Mouse (Mus musculus) forebrain, postnatal 0 days (tissue): Measurements from ENCODE around the gene Usp38. TPM values are rescaled to one million over a fixed set of nuclear protein-coding genes. Genes with fewer than 3 reads are reported as not detected.
A peak's percentile ranks its signal among the peaks of the same experiment; 100 is the strongest.

Experiments used
- ATAC-seq: fragments of 200-750 bp; cut with Nextera tagmentation; 2 replicates; pipeline ENCODE4 v1.8.0; 2017; ENCODE audit warnings: mild to moderate bottlenecking, moderate library complexity
- DNase-seq: peaks from one replicate; pipeline ENCODE4 v3.0.0-alpha.2; 2015
- H3K27ac ChIP-seq: fragments of 300-500 bp; sonication (generic); 2 replicates; pipeline ENCODE4 v1.5.1; 2014; ENCODE audit warnings: low read depth, mild to moderate bottlenecking, antibody characterized with exemption, low read length, moderate library complexity, mixed read lengths
- H3K27me3 ChIP-seq: fragments of 300-500 bp; sonication (generic); 2 replicates; pipeline ENCODE4 v1.6.1; 2014; ENCODE audit warnings: mild to moderate bottlenecking, low read length, mixed read lengths; ENCODE audit not compliant: insufficient read depth
- H3K36me3 ChIP-seq: fragments of 300-500 bp; sonication (generic); 2 replicates; pipeline ENCODE4 v1.6.1; 2014; ENCODE audit warnings: mild to moderate bottlenecking, moderate library complexity; ENCODE audit not compliant: insufficient read depth
- H3K4me1 ChIP-seq: fragments of 300-500 bp; sonication (generic); 2 replicates; pipeline ENCODE4 v1.6.1; 2014; ENCODE audit warnings: antibody characterized with exemption; ENCODE audit not compliant: insufficient read depth
- H3K4me2 ChIP-seq: fragments of 300-500 bp; sonication (generic); 2 replicates; pipeline ENCODE4 v1.6.1; 2014; ENCODE audit warnings: low read depth, mild to moderate bottlenecking, moderate library complexity
- H3K4me3 ChIP-seq: fragments of 300-500 bp; sonication (generic); 2 replicates; pipeline ENCODE4 v1.5.1; 2014; ENCODE audit warnings: low read depth, low read length, mixed read lengths
- H3K9ac ChIP-seq: fragments of 300-500 bp; sonication (generic); 2 replicates; pipeline ENCODE4 v1.6.1; 2014; ENCODE audit warnings: mild to moderate bottlenecking
- H3K9me3 ChIP-seq: fragments of 300-500 bp; sonication (generic); 2 replicates; pipeline ENCODE4 v1.6.1; 2016; ENCODE audit warnings: low read length
- CTCF ChIP-seq: sonication (generic); IDR thresholded peaks from 2 replicates; pipeline ENCODE4 v1.5.1; 2016; ENCODE audit warnings: antibody characterized with exemption, control low read depth, low read depth
- WGBS: fragments of 180-500 bp; shearing (Covaris S2); extraction: QIAGEN DNeasy Blood & Tissue Kit; methylation state at CpG from one replicate; pipeline ENCODE4 v1.1.7; 2014; 5-methylcytosine and 5-hydroxymethylcytosine counted together
- polyA plus RNA-seq: library from polyadenylated mRNA; unstranded; fragments of >200 nt; fragmentation: Nextera tagmentation; extraction: Ambion mirVana; gene quantifications from 2 replicates; pipeline ENCODE4 v1.2.1, GENCODE M21; 2015
- total RNA-seq: library from RNA; depleted of rRNA; stranded (reverse); fragments of >200 nt; gene quantifications from 2 replicates; pipeline ENCODE4 v1.2.3, GENCODE M21; 2014

Gene Usp38
- total and polyA plus RNA-seq, 2 experiments from 2014 or later = 18.4 to 40.3 TPM

- no peak overlapping the region for H3K4me2 ChIP-seq
- H3K9ac ChIP-seq = no peak overlapping the region
- ATAC-seq (no peak), DNase-seq (no peak)
- no peaks in the 10 kb centered on the region for H3K36me3 ChIP-seq
- no peaks in the 10 kb centered on the region for H3K9me3 ChIP-seq
- no peak overlapping the region for H3K4me3 ChIP-seq
- no peaks in the 10 kb centered on the region for H3K4me1 ChIP-seq
- TF ChIP-seq CTCF = no peak
- 84% methylated on average over 7 of the region's 7 CpGs for whole genome bisulfite sequencing
- no peak overlapping the region for H3K27ac ChIP-seq
- H3K27me3 ChIP-seq = no peaks in the 10 kb centered on the region
These were observed 52.7 kb downstream of the Usp38 start for GRCm38 (mm10) chr8:80961937-80962591.

GRCm38 (mm10) chr8:80961070-80961609, 53.6 kb downstream of the Usp38 start:
- no peak for TF ChIP-seq CTCF
- DNase-seq = no peak
- Histone ChIP-seq H3K27ac (no peak overlapping the region), H3K9ac (no peak overlapping the region), H3K4me1 (no peaks in the 10 kb centered on the region), H3K27me3 (no peaks in the 10 kb centered on the region), H3K4me2 (no peak overlapping the region), H3K9me3 (0 out of 2 replicates have a peak, but pooled peaks cover under 1% of the 10 kb centered on the region), H3K36me3 (no peaks in the 10 kb centered on the region), H3K4me3 (no peak overlapping the region)
- WGBS = 80% methylated on average over 4 of the region's 4 CpGs
- no peak for ATAC-seq

GRCm38 (mm10) chr8:80959588-80960268, 55.0 kb downstream of the Usp38 start:
- 79% methylated on average over 9 of the region's 9 CpGs for WGBS
- no peak for TF ChIP-seq CTCF

GRCm38 (mm10) chr8:80957776-80958175, 57.0 kb downstream of the Usp38 start:
- DNase-seq = no peak

More at GRCm38 (mm10) chr8:80959588-80960268, 55.0 kb downstream of the Usp38 start:
- Histone ChIP-seq H3K9me3 (0 out of 2 replicates have a peak, but pooled peaks cover 6% of the 10 kb centered on the region), H3K27me3 (no peaks in the 10 kb centered on the region), H3K4me2 (no peak overlapping the region), H3K4me1 (no peaks in the 10 kb centered on the region), H3K27ac (no peak overlapping the region), H3K36me3 (no peaks in the 10 kb centered on the region), H3K4me3 (no peak overlapping the region), H3K9ac (no peak overlapping the region)
- ATAC-seq = no peak; the same call in 1 of the 2 replicates
- no peak for DNase-seq

GRCm38 (mm10) chr8:80952973-80953372, 61.8 kb downstream of the Usp38 start:
- no peak for TF ChIP-seq CTCF
- Histone ChIP-seq H3K9me3 (0 out of 2 replicates have a peak, but pooled peaks cover 6% of the 10 kb centered on the region), H3K9ac (no peak overlapping the region), H3K4me3 (no peak overlapping the region), H3K4me1 (no peaks in the 10 kb centered on the region), H3K27ac (no peak overlapping the region), H3K27me3 (no peaks in the 10 kb centered on the region), H3K4me2 (no peak overlapping the region), H3K36me3 (no peaks in the 10 kb centered on the region)
- 76% methylated on average over 3 of the region's 3 CpGs for WGBS
- ATAC-seq = no peak
- no peak for DNase-seq

More at GRCm38 (mm10) chr8:80957776-80958175, 57.0 kb downstream of the Usp38 start:
- ATAC-seq = no peak
- no peak overlapping the region for H3K27ac ChIP-seq
- H3K4me2 ChIP-seq = no peak overlapping the region
- no peak for TF ChIP-seq CTCF
- no peaks in the 10 kb centered on the region for H3K4me1 ChIP-seq
- no peak overlapping the region for H3K9ac ChIP-seq
- H3K9me3 ChIP-seq = 0 out of 2 replicates have a peak, but pooled peaks cover 6% of the 10 kb centered on the region
- WGBS = 50% methylated on average over 5 of the region's 5 CpGs
- H3K36me3 ChIP-seq = no peaks in the 10 kb centered on the region
- no peak overlapping the region for H3K4me3 ChIP-seq
- no peaks in the 10 kb centered on the region for H3K27me3 ChIP-seq

GRCm38 (mm10) chr8:80952235-80952915, 62.4 kb downstream of the Usp38 start:
- no peak overlapping the region for H3K4me3 ChIP-seq
- no peaks in the 10 kb centered on the region for H3K4me1 ChIP-seq
- H3K4me2 ChIP-seq = no peak overlapping the region
- no peak for TF ChIP-seq CTCF
- H3K27ac ChIP-seq = no peak overlapping the region
- no peaks in the 10 kb centered on the region for H3K27me3 ChIP-seq
- no peak overlapping the region for H3K9ac ChIP-seq
- peak; percentile 18 for DNase-seq
- WGBS = 44% methylated on average over 6 of the region's 6 CpGs
- H3K9me3 ChIP-seq = 0 out of 2 replicates have a peak, but pooled peaks cover 6% of the 10 kb centered on the region
- H3K36me3 ChIP-seq = no peaks in the 10 kb centered on the region
- ATAC-seq = no peak; the same call in 1 of the 2 replicates
